Mouse (Mus musculus): Measurements from ENCODE around the gene Fbxl5. TPM values are rescaled to one million over a fixed set of nuclear protein-coding genes. Genes with fewer than 3 reads are reported as not detected.

Fbxl5 gene
- total RNA-seq, 2 experiments from 2014 or later: 20.9 to 25.2 TPM

DNA sequence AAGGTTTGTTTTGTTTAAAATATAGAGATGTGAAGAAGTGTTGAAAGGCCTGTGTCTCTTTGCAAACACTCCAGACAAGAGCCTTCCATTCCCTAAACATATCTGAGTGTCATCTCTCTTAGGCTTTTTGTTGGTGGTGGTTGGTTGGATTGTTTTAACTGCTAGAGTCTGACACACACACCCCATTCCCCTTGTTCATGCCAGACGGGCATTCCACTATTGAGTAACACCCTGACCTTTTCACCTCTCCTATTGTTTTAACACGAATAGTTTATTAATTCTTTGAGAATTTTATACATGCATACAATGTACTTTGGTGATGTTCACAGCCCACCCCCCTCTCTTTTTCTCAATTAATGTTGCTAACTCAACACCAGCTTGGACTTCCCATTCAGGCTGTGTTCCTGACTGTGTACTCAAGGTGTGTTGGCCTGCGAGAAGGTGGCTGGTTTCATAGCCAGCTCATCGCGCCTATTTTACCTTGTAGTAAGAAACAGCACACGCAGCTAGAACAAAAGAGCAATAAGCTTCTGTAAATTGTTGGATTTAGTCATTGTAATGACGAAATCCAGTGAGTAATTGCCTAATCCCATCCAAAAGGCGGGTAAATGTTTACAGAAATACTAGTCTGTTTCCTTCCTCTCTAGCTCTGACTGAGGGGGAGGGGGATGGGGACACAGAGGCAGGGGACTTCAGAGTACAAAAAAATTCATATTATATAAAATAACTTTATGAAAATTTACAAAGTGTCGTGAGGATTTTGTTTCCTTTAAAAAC lies 33.3 kb downstream of the Fbxl5 start:
- ATAC-seq (replicated peaks; ENCODE audit: low FRiP score, poor library complexity, severe bottlenecking): no peak

DNA sequence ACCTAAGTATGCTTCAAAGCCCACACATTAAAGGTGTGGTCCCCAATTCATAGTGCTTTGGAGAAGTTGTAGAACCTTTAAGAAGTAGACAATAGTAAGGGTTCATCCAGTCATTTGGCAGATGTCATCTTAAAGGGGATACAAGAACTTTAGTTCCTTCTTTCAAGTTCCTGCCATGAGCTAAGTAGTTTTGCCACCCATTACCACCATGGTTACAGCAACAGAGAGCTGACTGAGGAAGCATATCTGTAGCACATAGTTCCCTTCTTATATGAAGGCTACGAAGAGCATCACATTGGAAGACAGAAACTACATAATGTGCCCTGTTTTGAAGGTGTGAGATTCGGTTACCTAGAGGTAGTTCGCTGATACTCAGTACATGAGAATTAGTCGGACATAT lies 34.8 kb downstream of the Fbxl5 start:
- no peak for ATAC-seq (replicated peaks; ENCODE audit: low FRiP score, poor library complexity, severe bottlenecking)

DNA sequence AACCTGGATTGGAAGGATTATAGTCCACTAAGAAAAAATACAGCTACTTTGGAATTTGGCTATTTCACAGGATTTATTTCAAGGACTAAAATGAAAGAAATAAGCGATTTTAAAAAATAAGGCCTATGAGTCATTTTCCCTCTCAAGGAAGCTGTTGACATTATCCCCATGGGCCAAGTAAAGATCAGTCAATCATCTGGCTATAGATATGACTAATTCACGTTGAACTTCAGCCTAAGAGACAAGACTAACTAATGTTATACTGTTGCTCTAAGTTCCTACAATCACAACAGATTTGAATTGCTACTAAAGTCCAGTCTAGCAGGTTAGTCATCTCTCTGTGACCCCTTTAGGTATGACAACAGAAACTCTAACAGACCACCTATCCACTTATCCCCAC lies 37.4 kb downstream of the Fbxl5 start:
- ATAC-seq (replicated peaks; ENCODE audit: low FRiP score, poor library complexity, severe bottlenecking): no peak

DNA sequence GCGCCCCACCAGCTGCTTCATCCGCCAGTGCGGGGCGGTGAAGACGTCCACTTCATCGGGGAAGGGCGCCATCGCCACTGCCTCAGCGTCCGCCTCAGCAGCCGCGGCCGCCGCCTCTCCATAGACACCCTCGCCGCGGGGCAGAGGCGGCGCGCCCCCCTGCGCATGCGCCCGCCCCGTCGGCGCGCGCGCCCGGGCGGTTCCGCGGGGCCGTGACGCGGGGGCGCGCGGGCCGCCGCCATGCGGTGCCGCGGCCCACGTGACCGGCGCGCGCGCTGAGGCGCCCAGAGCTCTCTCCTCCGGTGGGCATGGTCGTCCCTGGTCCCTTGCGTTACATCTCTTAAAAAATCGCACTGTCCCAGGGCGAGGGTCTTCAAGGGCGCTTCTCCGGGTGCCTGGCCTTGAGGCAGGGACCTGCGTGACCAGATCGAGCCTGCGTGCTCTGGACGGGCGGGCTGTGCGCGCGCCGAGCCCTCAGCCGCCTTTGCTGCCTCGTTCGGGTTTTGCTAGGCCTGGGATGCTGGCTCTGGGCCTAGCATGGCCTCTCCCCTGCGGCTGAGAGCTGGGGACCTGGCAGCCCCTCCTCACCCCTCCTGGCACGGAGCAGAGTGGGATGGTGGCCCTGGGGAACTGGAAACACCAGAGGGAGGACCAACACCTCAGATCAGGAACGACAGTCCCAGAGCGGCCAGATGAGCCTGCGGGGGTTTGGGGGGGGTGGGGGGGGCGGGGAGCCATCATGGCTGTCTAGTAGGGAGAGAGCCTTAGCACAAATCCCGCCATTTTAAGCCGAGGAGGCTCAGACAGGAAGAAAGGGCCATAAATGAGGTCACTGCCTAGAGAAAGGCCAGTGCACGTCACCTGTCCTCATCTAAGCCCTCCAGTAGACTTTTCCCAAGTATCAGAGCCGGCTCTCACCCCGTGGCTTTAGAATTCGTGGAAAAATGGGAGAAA lies 39.2 kb downstream of the Fbxl5 start:
- ATAC-seq (replicated peaks; ENCODE audit: low FRiP score, poor library complexity, severe bottlenecking): peak; percentile 82

DNA sequence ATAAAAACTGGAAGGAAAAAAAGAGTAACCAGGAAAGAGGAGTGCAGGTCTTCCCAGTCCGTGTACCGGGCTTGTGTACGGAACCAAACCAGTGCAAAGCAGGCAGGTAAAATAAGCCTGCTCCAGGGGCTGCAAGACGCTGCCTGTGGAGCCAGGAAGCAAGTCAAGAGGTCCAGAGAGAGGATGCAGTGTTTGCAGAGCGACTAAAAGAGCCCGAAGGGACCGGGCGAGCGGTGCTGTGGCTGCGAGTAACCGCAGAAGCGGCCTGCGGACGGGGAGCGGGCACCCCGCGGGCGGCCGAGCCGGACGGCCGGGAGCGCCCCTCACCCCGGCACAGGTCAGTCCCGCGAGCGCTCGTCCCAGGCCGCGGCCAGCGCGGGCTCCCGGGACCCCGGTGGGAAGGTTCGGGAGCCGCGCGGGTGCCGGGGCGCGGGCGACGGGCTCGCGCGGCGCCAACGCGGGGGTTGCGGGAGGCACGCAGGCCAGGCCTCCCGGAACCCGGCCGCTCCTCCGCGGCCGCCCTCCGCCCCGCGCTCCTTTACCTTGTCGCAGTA lies 39.9 kb downstream of the Fbxl5 start:
- 0 out of 2 replicates have a peak, but pooled peaks have one; percentile 53 for ATAC-seq (replicated peaks; ENCODE audit: low FRiP score, poor library complexity, severe bottlenecking)

DNA sequence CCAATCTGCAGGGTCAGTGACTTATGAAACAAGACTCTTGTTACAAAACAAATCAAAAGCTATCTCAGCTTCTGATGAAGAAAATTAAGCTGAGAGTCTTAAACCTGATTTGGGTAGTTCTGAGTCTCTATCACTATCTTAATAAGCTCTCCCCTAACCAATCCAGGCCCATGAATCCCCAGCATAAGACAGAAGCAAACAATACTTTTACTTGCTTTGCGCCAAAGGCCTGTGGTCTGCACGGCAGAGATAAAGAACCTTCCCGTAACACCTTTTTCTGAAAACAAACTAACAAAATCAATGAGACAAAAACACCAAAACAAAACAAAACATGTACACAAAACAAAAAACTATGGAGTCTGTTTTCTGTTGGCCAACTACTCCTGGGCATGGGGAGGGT lies 42.9 kb downstream of the Fbxl5 start:
- ATAC-seq (replicated peaks; ENCODE audit: low FRiP score, poor library complexity, severe bottlenecking): no peak

DNA sequence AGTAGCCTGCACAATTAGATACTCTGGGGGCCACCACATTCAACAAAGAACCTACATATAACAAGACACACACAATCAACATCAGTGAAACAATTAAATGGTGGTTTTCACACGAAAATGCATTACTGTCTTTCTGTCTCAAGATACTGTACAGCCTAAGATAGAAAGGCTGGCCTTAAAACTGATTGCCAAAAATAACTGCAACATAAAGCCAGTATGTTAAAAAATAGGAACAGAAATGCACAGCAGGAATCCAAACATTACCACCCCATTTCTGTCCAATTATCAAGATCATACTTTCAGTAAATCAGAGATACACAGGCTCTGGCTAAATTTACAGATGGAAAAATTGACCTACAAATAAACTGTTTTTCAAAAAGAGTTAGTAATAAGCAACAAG lies 44.4 kb downstream of the Fbxl5 start:
- no peak for ATAC-seq (replicated peaks; ENCODE audit: low FRiP score, poor library complexity, severe bottlenecking)

DNA sequence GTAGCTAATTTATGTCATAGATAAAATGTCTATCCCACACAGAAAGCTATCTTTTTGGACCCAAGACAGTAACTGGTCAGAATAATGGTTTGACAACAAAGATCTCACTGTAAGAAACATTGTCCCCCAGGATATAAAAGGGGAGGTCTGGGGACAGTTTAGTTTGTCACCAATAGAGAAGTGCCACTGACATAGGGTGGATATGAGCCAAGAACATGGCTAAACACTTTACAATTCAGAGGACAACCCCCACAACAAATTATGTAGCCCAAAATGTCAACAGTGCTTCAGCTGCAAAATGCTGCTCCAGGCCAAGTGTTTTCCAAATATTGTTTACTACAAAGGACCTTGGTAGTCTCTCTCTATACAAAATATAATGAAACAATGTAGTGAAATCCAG lies 45.0 kb downstream of the Fbxl5 start:
- ATAC-seq (replicated peaks; ENCODE audit: low FRiP score, poor library complexity, severe bottlenecking): no peak

DNA sequence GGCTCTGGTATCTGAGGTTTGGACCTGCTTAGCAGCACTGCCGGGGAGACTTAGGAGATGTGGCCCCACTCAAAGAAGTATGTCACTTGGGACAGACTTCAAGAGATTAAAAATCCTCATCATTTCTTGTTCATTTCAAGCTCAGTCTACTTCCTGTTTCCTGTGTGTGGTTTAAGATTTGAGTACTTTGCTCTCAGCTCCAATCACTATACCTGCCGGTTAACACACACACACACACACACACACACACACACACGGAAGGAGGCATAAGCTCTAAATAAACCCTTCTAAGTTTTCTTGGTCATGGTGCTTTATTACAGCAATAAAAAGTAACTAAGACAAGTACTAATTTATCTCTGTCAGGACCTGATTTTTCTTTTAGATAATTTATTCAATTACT lies 49.9 kb downstream of the Fbxl5 start:
- no peak for ATAC-seq (replicated peaks; ENCODE audit: low FRiP score, poor library complexity, severe bottlenecking)

DNA sequence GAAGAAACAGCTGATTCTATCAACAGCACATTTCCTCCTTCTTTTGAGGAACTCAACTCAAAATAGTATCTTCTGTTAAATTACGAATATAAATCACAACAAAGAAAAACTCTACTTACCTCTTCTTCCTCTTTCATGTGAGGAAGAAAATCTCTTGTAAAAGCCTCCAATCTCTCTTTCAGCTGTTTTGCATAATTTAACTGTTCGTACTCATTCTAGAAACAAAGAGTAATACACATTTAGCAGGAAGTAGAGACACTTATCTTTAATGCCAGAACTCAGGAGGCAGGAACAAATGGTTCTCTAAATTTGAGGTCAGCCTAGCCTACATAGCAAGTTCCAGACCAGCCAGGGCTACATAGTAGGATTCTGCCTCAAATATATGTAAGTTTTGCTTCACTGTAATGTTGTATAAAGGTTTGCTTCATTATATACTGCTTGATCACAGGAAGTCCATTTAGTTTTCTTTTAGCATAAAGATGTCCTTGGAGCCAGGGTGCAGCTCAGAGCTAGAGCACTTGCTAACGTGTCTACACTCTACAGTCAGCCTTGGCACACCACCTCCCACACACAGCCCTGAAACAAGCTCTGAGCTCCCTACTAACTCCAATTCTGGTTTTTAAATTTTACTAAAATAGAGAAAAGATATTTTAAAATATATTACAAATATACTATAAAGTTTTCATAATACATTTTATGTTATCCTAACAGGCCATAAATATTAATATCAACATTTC lies 50.7 kb downstream of the Fbxl5 start:
- no peak for ATAC-seq (replicated peaks; ENCODE audit: low FRiP score, poor library complexity, severe bottlenecking)

DNA sequence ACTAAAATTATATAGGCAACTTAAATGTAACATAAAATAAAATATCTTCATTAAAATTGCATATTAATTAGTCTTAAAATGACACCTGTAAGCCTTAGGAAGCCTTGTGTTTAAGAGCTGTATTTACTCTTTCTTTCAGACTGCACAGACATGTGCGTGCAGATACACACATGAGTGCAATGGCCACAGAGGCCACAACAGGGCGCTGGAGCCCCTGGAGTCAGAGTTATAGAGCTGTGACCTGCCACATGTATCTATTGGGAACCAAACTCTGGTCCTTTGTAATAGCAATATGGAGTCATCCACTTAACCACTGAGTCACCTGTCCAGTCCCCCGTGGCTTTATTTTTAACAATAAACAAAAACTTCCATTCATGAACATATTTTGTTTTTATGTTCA lies 72.3 kb downstream of the Fbxl5 start:
- ATAC-seq (replicated peaks; ENCODE audit: low FRiP score, poor library complexity, severe bottlenecking): no peak

DNA sequence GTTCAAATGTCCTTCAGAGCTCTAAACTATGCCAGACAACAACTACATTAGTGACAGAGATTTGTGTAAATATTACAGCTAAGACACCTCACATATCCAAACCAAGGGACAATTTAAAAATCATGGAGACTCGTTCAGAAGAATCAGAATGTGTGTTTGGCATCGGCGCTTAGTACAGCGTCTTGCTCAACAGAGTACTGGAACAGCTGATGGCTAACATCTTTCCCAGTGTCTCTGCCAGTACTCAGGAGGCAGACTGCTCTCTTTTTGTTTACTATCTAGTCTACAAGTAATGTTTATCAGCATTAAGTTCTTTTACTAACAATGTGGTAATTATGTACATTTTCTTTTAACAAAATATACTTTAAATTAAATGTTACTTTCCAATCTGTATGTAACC lies 73.4 kb downstream of the Fbxl5 start:
- no peak for ATAC-seq (replicated peaks; ENCODE audit: low FRiP score, poor library complexity, severe bottlenecking)

DNA sequence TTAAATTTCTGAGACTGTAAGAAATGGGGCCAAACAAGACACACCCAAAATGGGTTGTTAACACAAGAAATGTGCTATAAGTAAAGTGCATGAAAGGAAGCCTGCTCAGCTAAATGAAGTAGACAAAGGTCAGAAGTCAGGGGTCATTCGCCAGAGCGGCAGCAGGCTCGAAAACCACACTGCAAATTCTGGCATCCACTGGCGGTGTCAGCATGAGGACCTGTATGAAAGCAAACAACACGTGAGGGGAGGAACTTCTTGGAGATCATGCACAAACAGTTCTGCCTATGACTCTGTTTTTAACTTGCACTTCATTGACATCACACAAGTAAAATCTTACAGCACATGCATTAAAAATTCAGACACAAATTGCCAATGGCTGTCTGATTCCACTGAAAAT lies 76.3 kb downstream of the Fbxl5 start:
- no peak for ATAC-seq (replicated peaks; ENCODE audit: low FRiP score, poor library complexity, severe bottlenecking)

DNA sequence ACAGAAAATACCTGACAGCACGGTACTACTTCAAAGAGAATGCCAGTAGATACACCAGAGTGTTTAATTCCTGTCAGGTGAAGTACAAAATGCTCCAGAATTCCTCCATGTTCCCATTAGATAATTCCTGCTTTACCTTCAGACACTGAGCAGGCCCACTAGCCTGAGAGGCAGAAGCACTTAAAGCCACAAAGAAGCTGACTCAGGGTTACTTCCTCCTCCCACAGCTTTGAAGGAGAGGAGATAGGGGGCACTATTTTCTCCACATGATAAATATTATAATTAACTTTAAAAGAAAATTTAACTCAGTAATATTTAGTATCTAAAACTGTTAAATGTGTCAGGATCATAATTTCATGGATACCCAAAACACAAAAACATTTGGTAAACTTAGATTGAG lies 77.3 kb downstream of the Fbxl5 start:
- no peak for ATAC-seq (replicated peaks; ENCODE audit: low FRiP score, poor library complexity, severe bottlenecking)

DNA sequence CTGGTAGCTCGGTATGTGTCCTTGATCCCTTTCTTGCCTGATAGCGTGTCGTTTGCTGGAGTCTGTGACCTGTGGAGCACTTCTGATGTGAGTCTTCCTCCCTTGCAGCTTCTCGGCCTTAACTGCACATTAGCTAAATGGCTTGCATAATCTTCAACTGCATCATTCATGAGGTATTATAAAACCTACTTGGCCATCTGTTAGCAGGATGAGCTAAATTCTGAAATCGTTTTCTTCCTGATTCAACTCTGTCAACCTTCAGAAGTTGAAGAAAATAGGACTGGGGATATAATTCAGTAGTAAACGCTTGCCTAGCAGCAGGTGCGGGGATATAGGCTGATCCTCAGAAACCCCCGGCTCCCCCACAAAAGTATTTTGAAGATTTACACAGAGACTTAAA lies 89.1 kb downstream of the Fbxl5 start:
- no peak for ATAC-seq (replicated peaks; ENCODE audit: low FRiP score, poor library complexity, severe bottlenecking)

DNA sequence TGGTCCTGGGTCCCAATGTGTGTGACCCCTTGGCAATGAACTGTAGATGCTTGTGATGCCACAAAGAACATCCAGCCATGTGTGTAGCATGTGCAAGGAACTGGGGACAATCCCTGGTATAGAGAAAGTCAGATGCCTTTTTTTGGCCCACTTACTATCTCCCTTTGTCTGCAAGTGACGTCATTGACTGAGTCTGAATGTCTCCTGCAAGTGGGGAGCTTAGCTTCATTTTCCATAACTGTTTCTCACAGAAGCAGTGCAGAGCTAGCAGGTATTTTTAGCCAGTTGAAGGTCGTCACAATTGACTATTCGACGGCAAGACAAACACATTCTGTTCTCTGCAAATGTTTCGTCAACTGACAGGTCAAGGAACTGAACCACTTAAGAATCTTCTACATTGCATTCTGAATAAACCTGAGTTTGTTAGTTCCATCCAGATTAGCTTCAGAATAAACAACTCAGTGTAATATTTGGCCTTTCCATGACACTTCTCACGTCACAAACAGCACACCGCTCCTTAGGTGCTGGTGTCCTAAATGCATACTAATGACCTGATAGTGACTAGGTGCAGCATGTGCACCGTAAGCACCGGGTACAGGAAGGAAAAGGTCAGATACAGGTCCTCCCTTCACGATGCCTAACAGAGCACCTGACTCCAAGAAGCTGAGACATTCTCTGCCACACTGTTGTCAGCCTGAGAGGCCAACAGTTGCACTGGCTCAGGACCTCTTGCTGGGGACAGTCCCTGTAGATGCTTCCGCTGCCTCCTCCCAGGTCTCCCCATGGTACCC lies 92.9 kb downstream of the Fbxl5 start:
- no peak for ATAC-seq (replicated peaks; ENCODE audit: low FRiP score, poor library complexity, severe bottlenecking)

DNA sequence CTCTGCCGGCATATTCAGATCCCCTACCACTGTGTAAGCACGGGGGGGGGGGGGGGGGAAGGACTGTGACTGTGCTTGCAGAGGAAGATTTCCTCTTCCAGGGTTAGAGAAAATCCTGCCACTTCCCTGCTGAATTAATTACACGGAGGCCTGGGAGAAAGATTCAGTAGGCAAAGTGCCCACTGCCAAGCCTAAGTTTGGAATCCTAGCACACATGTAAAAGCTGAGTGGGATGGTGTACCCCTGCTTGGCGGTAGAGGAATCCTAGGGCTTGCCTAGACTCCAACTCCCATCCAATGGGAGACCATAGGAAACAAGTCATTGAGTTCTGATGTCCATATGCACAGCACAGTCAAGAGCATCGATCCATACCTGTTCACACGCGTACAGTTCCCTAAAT lies 97.6 kb downstream of the Fbxl5 start:
- no peak for ATAC-seq (replicated peaks; ENCODE audit: low FRiP score, poor library complexity, severe bottlenecking)

DNA sequence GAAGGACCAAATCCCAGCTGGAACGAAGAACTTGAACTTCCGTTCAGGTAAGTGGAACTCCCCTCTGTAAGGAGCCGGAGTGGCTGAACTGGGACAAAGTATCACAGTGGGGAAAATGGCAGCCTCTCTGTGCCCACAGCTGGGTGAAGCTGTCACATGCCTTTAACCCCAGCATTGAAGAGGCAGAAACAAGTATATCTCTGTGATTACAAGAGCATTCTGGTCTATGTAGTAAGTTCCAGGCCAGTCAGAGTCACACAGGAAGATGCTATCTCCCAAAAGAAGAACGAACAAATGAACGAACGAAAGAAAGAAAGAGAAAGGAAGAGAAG lies 99.0 kb downstream of the Fbxl5 start:
- no peak for ATAC-seq (replicated peaks; ENCODE audit: low FRiP score, poor library complexity, severe bottlenecking)
